Mouse (Mus musculus) embryonic facial prominence, embryonic 15.5 days (tissue): Measurements from ENCODE around the gene Rnf135. TPM values are rescaled to one million over a fixed set of nuclear protein-coding genes. Genes with fewer than 3 reads are reported as not detected.
A peak's percentile ranks its signal among the peaks of the same experiment; 100 is the strongest.
"Not testable (repeated sequence)": the region's sequence is repeated elsewhere in the genome, so short reads cannot be mapped to it uniquely, and the experiment has no call there.

Source experiments
- ATAC-seq: fragments of 200-750 bp; cut with Nextera tagmentation; 2 replicates; pipeline ENCODE4 v1.8.0; 2017; ENCODE audit warnings: low read depth, moderate TSS enrichment; ENCODE audit not compliant: insufficient number of reproducible peaks, low FRiP score, low TSS enrichment
- H3K27ac ChIP-seq: fragments of 300-500 bp; sonication (generic); replicated peaks from 2 replicates; pipeline ENCODE4 v1.5.1; 2015; ENCODE audit warnings: mild to moderate bottlenecking, inconsistent platforms
- H3K27me3 ChIP-seq: fragments of 300-500 bp; sonication (generic); 2 replicates; pipeline ENCODE4 v1.6.1; 2015; ENCODE audit warnings: inconsistent platforms
- H3K36me3 ChIP-seq: fragments of 300-500 bp; sonication (generic); 2 replicates; pipeline ENCODE4 v1.6.1; 2015; ENCODE audit warnings: mild to moderate bottlenecking, inconsistent platforms
- H3K4me1 ChIP-seq: fragments of 300-500 bp; sonication (generic); 2 replicates; pipeline ENCODE4 v1.6.1; 2015; ENCODE audit warnings: inconsistent platforms
- H3K4me2 ChIP-seq: fragments of 300-500 bp; sonication (generic); replicated peaks from 2 replicates; pipeline ENCODE4 v1.6.1; 2015; ENCODE audit warnings: mild to moderate bottlenecking, inconsistent platforms
- H3K4me3 ChIP-seq: fragments of 300-500 bp; sonication (generic); replicated peaks from 2 replicates; pipeline ENCODE4 v1.5.1; 2015; ENCODE audit warnings: mild to moderate bottlenecking, inconsistent platforms
- H3K9ac ChIP-seq: fragments of 300-500 bp; sonication (generic); 2 replicates; pipeline ENCODE4 v1.6.1; 2015; ENCODE audit warnings: inconsistent platforms
- H3K9me3 ChIP-seq: fragments of 300-500 bp; sonication (generic); replicated peaks from 2 replicates; pipeline ENCODE4 v1.6.1; 2016; ENCODE audit warnings: inconsistent platforms
- WGBS: fragments of 180-500 bp; shearing (Covaris S2); methylation state at CpG from one replicate; pipeline ENCODE4 v1.1.7; 2015; 5-methylcytosine and 5-hydroxymethylcytosine counted together
- polyA plus RNA-seq: library from polyadenylated mRNA; unstranded; fragments of >200 nt; fragmentation: Nextera tagmentation; extraction: Ambion mirVana; gene quantifications from 2 replicates; pipeline ENCODE4 v1.2.1, GENCODE M21; 2015

Rnf135 gene
- polyA plus RNA-seq, 1 experiment from 2014 or later = 9.5 TPM

DNA sequence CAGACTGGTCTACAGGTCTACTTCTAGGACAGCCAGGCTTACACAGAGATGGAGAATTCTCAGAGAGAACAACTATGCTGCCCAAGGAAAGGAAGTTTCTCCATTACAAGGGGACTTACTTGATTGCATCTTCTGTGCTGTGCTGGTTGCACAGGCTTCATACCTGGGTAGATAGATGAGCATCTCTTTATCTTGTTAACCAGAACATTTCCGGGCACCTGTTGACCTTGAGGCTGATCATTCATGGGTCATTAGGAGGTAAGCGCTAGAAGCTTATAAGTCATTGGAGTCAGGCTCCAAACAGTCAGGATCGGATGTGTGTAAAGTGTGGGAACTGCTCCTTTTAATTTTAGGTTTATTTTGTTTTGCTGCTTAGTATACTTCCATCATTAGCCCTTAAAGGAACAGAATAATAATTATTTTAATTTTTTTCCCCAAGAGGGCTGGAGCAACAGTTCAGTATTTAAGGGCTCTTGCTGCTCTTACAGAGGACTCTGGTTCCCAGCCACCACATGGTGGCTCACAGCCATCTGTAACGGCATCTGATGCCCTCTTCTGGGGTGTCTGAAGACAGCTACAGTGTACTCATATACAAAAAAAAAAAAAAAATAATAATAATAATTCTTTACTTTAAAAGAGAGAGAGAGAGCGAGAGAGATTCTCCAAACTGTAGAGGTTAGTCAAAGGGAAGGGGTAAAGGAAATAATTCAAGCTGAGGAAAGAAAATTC, 2.5 kb upstream of the Rnf135 start:
- no peaks in the 10 kb centered on the region for H3K4me1 ChIP-seq
- H3K36me3 ChIP-seq = no peaks in the 10 kb centered on the region
- no peak overlapping the region for H3K27ac ChIP-seq
- WGBS = 69% methylated on average over 5 of the region's 5 CpGs
- ATAC-seq = no peak
- H3K4me3 ChIP-seq = no peak overlapping the region
- H3K27me3 ChIP-seq = no peaks in the 10 kb centered on the region
- H3K4me2 ChIP-seq = no peak overlapping the region
- H3K9me3 ChIP-seq = no peaks in the 10 kb centered on the region
- H3K9ac ChIP-seq = no peak overlapping the region

DNA sequence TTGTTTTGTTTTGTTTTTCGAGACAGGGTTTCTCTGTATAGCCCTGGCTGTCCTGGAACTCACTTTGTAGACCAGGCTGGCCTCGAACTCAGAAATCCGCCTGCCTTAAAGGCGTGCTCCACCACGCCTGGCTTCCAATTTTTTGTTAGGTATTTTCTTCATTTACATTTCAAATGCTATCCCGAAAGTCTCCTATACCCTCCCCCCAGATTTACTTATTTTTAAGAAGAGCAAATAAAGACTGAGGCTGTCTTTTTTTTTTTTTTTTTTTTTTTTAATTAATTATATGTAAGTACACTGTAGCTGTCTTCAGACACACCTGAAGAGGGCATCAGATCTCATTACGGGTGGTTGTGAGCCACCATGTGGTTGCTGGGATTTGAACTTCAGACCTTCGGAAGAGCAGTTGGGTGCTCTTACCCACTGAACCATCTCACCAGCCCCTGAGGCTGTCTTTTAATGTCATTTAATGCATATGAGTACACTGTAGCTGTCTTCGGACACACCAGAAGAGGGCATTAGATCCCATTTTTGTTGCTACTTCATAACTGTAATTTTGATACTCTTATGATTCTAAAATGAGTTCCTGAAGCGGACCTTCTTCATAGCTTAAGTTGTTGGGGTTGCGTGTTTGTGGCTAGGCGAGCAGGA, 472 bp upstream of the Rnf135 start:
- Histone ChIP-seq H3K4me2 (peak overlapping the region; percentile 74), H3K9ac (peak overlapping the region; percentile 81), H3K4me3 (peak overlapping the region; percentile 77), H3K27ac (peak overlapping the region; percentile 87)
- not testable (repeated sequence) for H3K9me3 ChIP-seq, H3K27me3 ChIP-seq, H3K4me1 ChIP-seq, H3K36me3 ChIP-seq
- whole genome bisulfite sequencing = 39% methylated on average over 12 of the region's 12 CpGs
- peak; percentile 63 for ATAC-seq

DNA sequence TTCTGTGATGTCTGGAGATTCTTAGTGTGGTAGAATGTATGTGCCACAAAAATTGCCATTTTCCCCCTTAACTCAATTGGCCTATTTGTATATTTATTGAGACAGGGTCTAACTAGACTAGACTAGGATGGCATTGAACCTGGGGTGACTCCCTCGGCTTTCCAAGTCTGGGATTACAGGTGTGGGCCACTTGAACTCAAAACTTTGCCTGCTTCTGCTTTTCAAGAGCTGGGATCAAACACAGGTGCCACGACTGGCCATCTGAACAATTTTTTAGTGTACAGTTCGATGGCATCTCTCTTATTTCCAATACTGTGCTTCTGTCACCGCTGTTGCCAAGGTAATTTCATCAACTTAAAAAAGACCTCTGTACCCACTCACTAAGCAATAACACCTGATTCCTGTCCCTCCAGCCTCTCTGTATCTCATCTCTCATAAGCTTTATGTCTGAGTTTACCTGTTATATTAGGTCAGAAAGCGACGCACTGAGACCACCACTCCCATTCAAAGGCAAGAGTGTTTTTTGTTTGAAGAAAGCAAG, 950 bp downstream of the Rnf135 start:
- no peaks in the 10 kb centered on the region for H3K9me3 ChIP-seq
- 85% methylated on average over 6 of the region's 6 CpGs for WGBS
- peak overlapping the region; percentile 87; the same call in 1 of the 2 replicates for H3K27ac ChIP-seq
- peak overlapping the region; percentile 74 for H3K4me2 ChIP-seq
- peak overlapping the region; percentile 77 for H3K4me3 ChIP-seq
- H3K27me3 ChIP-seq = no peaks in the 10 kb centered on the region
- H3K36me3 ChIP-seq = no peaks in the 10 kb centered on the region
- no peaks in the 10 kb centered on the region for H3K4me1 ChIP-seq
- ATAC-seq = no peak
- no peak overlapping the region for H3K9ac ChIP-seq

DNA sequence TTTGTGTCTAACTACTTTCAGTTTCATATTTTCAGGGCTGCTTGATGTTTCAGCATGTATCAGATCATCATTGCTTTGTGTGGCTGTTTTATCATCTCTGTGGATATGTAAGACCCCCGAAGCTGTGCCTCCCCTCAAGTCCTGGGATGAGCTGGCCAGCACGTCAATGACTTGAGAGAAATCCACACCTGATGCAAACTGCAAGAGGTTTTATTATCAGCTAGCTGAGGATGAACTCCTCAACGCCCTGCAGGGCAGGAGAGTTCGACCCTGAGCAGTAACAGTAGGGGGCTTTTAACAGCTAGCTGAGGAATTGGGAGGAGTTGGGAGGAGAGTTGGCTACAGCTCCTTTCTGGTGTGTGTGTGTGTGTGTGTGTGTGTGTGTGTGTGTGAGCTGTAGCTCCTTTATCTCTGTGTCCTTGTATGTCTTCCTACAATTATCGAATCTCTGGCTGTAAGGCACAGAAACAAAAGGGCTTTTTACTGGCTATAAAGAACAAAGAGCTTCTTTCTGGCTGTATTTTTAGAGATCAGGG, 1.9 kb downstream of the Rnf135 start:
- H3K4me2 ChIP-seq, H3K4me1 ChIP-seq, H3K27ac ChIP-seq, H3K9me3 ChIP-seq, H3K9ac ChIP-seq, H3K36me3 ChIP-seq, H3K4me3 ChIP-seq, H3K27me3 ChIP-seq, ATAC-seq: not testable (repeated sequence)
- 59% methylated on average over 5 of the region's 5 CpGs for WGBS

DNA sequence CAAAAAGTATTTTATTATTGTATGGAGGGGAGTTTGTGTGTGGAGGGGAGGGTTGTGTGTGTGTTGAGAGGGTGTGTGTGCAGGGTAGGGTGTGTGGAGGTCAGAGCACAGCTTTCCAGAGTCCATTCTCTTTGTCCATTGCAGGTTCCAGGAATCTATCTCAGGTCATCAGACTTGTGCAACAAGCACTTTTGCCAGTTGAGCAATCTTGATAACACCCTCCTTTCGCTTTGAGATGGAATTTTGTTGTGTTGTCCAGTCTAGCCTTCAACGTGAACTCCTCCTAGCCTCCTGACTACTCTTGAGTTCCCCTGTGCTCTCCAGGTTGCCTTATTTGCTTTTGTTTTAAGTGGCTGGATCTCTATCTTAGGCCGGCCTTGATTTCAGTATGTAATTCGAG, 6.6 kb downstream of the Rnf135 start:
- Histone ChIP-seq H3K36me3 (peaks cover 14% of the 10 kb centered on the region), H3K4me2 (no peak overlapping the region), H3K27ac (no peak overlapping the region), H3K4me3 (no peak overlapping the region), H3K9me3 (no peaks in the 10 kb centered on the region), H3K27me3 (no peaks in the 10 kb centered on the region), H3K9ac (no peak overlapping the region), H3K4me1 (no peaks in the 10 kb centered on the region)
- WGBS = 70% methylated on average over 4 of the region's 4 CpGs
- no peak for ATAC-seq

DNA sequence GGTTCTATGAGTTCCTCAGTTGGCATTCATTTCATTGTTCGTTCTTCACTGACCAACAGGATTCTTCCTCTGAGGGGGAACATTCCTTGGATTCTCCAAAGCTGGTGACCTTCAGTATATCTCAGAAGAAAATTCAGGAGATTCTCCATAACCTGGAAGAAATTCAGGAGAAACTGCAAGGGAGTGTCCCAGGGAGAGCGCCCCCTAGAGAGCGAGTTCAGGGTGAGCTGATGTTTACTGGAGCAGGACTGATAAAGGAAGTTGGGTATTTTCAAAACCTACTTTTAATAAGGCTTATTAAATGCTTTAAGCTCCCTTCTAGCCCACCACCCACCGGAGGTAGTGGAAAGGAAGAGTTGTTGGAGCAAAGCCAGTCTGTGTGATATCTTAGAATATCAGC, 10.2 kb downstream of the Rnf135 start:
- H3K36me3 ChIP-seq = peaks cover 14% of the 10 kb centered on the region
- no peak overlapping the region for H3K27ac ChIP-seq
- 71% methylated on average over 4 of the region's 4 CpGs for WGBS
- H3K9me3 ChIP-seq = no peaks in the 10 kb centered on the region
- H3K4me3 ChIP-seq = no peak overlapping the region
- no peak for ATAC-seq
- H3K4me2 ChIP-seq = no peak overlapping the region
- H3K9ac ChIP-seq = no peak overlapping the region
- H3K4me1 ChIP-seq = no peaks in the 10 kb centered on the region
- no peaks in the 10 kb centered on the region for H3K27me3 ChIP-seq

DNA sequence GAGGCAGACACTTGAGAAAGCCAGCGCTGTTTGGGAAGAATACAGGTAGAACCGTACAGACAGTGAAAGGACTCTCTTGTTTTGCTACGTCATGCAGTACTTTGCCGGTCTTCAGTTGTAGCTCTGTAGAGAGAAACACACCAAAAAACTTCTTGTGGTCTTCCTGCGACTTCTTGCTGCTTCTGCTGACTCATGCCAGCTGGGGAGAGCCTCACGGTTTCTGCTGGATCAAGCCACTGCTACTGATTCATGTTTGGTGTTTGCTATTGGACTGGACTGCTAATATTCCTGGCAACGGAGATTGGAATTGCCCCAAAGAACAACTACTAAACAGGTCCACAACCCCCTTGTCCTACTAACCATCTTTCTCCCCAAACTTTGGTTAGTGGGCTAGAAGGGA, 12.7 kb downstream of the Rnf135 start:
- Histone ChIP-seq H3K27me3 (no peaks in the 10 kb centered on the region), H3K9me3 (no peaks in the 10 kb centered on the region), H3K4me2 (no peak overlapping the region), H3K36me3 (peaks cover 14% of the 10 kb centered on the region), H3K9ac (no peak overlapping the region), H3K4me1 (no peaks in the 10 kb centered on the region), H3K4me3 (no peak overlapping the region), H3K27ac (no peak overlapping the region)
- WGBS = 83% methylated on average over 7 of the region's 7 CpGs
- no peak for ATAC-seq

DNA sequence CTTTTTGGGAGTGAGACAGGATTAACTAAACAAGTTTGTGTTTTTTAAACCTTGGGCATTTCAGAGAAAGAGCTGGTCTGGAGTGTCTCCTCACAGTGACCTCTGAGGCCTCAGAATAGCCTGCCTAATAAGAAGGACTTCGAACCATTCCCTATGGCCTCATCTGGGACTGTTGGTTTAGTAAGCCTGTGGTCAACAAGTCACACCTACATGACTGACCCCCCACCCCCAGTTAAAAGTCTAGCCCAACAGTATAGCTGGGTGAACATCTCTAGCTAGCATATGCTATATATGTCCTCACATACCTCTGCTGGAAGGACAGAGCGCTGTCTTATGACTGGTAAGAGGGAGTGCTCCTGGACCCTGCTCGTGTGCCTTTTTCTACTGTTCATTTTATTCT, 15.7 kb downstream of the Rnf135 start:
- no peak for ATAC-seq
- no peak overlapping the region for H3K4me3 ChIP-seq
- H3K9ac ChIP-seq = no peak overlapping the region
- peaks cover 7% of the 10 kb centered on the region for H3K36me3 ChIP-seq
- 93% methylated on average over 3 of the region's 3 CpGs for WGBS
- H3K27ac ChIP-seq = no peak overlapping the region
- no peaks in the 10 kb centered on the region for H3K4me1 ChIP-seq
- no peak overlapping the region for H3K4me2 ChIP-seq
- no peaks in the 10 kb centered on the region for H3K27me3 ChIP-seq
- no peaks in the 10 kb centered on the region for H3K9me3 ChIP-seq

DNA sequence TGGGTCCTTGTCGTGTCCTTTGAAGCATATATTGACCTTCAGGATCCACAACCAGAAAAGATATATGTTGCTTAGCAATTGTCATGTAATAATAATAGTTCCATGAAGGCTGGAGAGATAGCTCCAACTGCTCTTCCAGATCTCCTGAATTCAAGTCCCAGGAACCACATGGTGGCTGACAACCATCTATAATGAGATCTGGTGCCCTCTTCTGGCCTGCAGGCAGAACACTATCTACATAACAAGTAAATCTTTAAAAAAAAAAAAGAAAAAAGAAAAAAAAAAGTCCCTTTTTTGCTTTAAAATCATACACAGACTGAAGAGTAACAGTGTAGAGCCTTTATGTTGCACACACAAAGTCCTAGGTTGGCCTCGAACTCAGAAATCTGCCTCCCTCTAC, 16.1 kb downstream of the Rnf135 start:
- Histone ChIP-seq H3K9me3 (no peaks in the 10 kb centered on the region), H3K36me3 (peaks cover 2% of the 10 kb centered on the region; the same call in 1 of the 2 replicates), H3K9ac (no peak overlapping the region), H3K27me3 (no peaks in the 10 kb centered on the region), H3K4me3 (no peak overlapping the region), H3K4me1 (no peaks in the 10 kb centered on the region), H3K27ac (no peak overlapping the region), H3K4me2 (no peak overlapping the region)
- 96% methylated on average over 2 of the region's 2 CpGs for WGBS
- ATAC-seq = no peak

DNA sequence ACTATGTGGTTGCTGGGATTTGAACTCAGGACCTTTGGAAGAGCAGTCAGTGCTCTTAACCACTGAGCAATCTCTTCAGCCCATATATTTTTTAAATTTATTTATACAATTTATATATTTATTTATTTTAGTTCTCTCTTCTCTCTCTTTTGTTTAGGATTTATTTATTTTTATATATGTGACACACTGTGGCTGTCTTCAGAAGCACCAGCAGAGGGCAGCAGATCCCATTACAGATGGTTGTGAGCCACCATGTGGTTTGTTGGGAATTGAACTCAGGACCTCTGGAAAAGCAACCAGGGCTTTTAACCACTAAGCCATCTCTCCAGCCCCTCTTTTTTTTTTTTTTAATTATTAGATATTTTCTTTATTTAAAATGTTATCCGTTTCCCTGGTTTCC, 16.7 kb downstream of the Rnf135 start:
- Histone ChIP-seq H3K4me2 (no peak overlapping the region), H3K9me3 (no peaks in the 10 kb centered on the region), H3K36me3 (no peaks in the 10 kb centered on the region), H3K27me3 (no peaks in the 10 kb centered on the region), H3K27ac (no peak overlapping the region), H3K9ac (no peak overlapping the region), H3K4me3 (no peak overlapping the region), H3K4me1 (no peaks in the 10 kb centered on the region)
- ATAC-seq = no peak
- 70% methylated on average over 1 of the region's 1 CpGs for WGBS

DNA sequence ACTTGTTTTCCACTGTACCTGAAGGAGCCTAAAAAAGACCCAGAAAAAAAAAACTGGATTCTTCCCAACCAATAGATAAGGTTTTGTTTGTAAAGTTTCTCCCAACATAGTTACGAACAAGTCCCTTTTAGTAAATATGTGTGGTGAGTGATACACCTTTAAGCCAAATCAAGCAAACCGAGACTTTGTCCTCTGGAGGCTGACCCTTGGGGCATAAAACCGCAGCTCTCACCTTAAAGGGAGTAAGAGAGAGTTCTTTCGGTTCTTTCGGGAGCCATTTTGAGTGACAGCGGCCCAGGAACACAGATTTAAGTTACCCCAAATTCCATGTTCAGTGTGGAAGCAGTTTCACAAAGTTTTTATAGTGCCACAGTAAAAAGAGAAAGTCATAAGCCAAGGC, 18.6 kb downstream of the Rnf135 start:
- no peak for ATAC-seq
- no peaks in the 10 kb centered on the region for H3K9me3 ChIP-seq
- WGBS = 66% methylated on average over 6 of the region's 6 CpGs

More for the DNA sequence above, 18.6 kb downstream of the Rnf135 start:
- Histone ChIP-seq H3K4me3 (no peak overlapping the region), H3K9ac (no peak overlapping the region), H3K4me2 (no peak overlapping the region), H3K27ac (no peak overlapping the region), H3K36me3 (no peaks in the 10 kb centered on the region), H3K27me3 (no peaks in the 10 kb centered on the region), H3K4me1 (no peaks in the 10 kb centered on the region)
